Mouse (Mus musculus) limb, embryonic 10.5 days (tissue): ENCODE measurements around the gene Gdpd3. TPM values are rescaled to one million over a fixed set of nuclear protein-coding genes. Genes with fewer than 3 reads are reported as not detected.

Experiments
- DNase-seq: peaks from one replicate; pipeline ENCODE4 v3.0.0-alpha.2; 2017; ENCODE audit warnings: low spot score
- H3K27ac ChIP-seq: fragments of 300-500 bp; sonication (generic); 2 replicates; pipeline ENCODE4 v1.5.1; 2016; ENCODE audit warnings: mild to moderate bottlenecking
- H3K27me3 ChIP-seq: fragments of 300-500 bp; sonication (generic); 2 replicates; pipeline ENCODE4 v1.6.1; 2016; ENCODE audit warnings: low read depth, mild to moderate bottlenecking; ENCODE audit not compliant: poor library complexity, severe bottlenecking
- H3K36me3 ChIP-seq: fragments of 300-500 bp; sonication (generic); 2 replicates; pipeline ENCODE4 v1.6.1; 2016; ENCODE audit warnings: mild to moderate bottlenecking, moderate library complexity
- H3K4me1 ChIP-seq: fragments of 300-500 bp; sonication (generic); 2 replicates; pipeline ENCODE4 v1.6.1; 2016
- H3K4me3 ChIP-seq: fragments of 300-500 bp; sonication (generic); 2 replicates; pipeline ENCODE4 v1.5.1; 2016; ENCODE audit warnings: mild to moderate bottlenecking, moderate library complexity
- H3K9me3 ChIP-seq: fragments of 300-500 bp; sonication (generic); replicated peaks from 2 replicates; pipeline ENCODE4 v1.6.1; 2016; ENCODE audit warnings: mild to moderate bottlenecking
- WGBS: fragments of 180-500 bp; shearing (Covaris S2); methylation state at CpG from one replicate; pipeline ENCODE4 v1.1.7; 2016; 5-methylcytosine and 5-hydroxymethylcytosine counted together
- polyA plus RNA-seq: library from polyadenylated mRNA; unstranded; fragments of >200 nt; fragmentation: Nextera tagmentation; extraction: Ambion mirVana; gene quantifications from 2 replicates; pipeline ENCODE4 v1.2.1, GENCODE M21; 2016

Gene Gdpd3
- polyA plus RNA-seq, 1 experiment from 2014 or later: 1.5 TPM

DNA sequence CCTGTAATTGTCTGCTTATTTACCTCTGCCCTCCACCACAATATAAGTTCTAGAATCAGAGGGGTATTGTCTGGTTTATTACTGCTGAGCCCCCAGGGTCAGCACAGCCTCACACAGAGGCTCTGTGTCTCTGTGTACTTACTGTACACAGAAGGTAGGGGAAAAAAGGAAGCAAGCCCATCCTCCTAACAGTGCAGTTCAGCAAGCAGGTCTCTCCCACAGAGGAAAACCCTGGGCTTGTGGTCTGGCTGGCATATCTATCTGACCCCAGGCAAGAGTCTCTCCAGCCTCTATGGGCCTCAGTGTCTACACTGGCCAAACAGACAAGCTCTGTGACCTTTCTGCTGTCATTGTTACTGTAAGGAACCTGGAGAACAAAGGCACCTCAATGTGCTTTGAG, 37.6 kb downstream of the Gdpd3 start:
- Histone ChIP-seq H3K4me1 (peaks cover 33% of the 10 kb centered on the region), H3K9me3 (no peaks in the 10 kb centered on the region), H3K36me3 (peaks cover 62% of the 10 kb centered on the region), H3K4me3 (no peak overlapping the region), H3K27ac (no peak overlapping the region), H3K27me3 (no peaks in the 10 kb centered on the region)
- DNase-seq: no peak

- Histone ChIP-seq H3K4me3 (no peak overlapping the region), H3K4me1 (peaks cover 29% of the 10 kb centered on the region), H3K27ac (no peak overlapping the region), H3K9me3 (no peaks in the 10 kb centered on the region), H3K27me3 (no peaks in the 10 kb centered on the region), H3K36me3 (peaks cover 53% of the 10 kb centered on the region)
- DNase-seq: no peak
- WGBS: 92% methylated on average over 6 of the region's 6 CpGs
Observed at GRCm38 (mm10) chr7:126806956-126807355, 40.8 kb downstream of the Gdpd3 start.

- H3K4me1 ChIP-seq: peaks cover 29% of the 10 kb centered on the region
- peaks cover 49% of the 10 kb centered on the region for H3K36me3 ChIP-seq
- H3K27ac ChIP-seq: 0 out of 2 replicates have a peak overlapping the region, but pooled peaks have one; percentile 92
- 83% methylated on average over 4 of the region's 4 CpGs for WGBS
- no peaks in the 10 kb centered on the region for H3K27me3 ChIP-seq
- no peak for DNase-seq
- peak overlapping the region; percentile 71 for H3K4me3 ChIP-seq
- no peaks in the 10 kb centered on the region for H3K9me3 ChIP-seq
Observed at GRCm38 (mm10) chr7:126807405-126807804, 41.3 kb downstream of the Gdpd3 start.

DNA sequence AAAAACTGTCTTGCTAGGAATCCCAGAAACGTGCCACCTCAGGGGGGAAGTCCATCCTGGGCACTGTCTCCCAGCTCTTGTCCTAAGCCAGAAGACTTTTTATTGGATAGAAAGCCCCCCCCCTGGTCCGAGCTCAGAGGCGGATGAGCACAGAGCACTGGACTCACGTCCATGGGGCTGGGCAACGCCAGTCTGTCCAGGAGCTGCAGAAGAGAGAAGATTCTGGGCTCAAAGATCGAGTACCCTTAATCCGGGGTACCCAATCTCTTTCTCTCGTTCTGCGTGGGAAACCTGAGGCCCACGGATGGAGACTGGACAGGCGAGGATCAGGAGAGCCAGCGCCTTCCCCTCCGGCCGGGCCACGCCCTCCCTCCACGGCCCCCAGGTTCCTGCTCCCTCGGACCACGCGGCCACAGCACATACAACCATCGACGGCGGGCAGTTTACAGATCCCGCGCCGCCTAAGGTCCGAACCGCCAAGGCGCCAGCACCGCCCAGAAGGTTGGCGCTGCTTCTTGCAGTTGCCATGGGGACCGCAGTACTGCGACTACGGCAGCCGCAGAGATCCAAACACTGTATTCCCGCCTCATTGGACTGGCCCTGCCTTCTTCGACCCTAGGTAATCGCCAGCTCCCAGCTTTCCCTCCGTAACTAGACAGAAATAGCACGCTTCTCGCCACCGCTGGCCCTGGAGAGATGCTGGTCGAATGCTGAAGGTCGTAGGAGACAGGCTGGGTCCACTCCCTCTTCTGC, 42.7 kb downstream of the Gdpd3 start:
- Histone ChIP-seq H3K4me3 (peak overlapping the region; percentile 71), H3K27me3 (no peaks in the 10 kb centered on the region), H3K9me3 (no peaks in the 10 kb centered on the region), H3K27ac (peak overlapping the region; percentile 92), H3K36me3 (peaks cover 35% of the 10 kb centered on the region), H3K4me1 (peaks cover 29% of the 10 kb centered on the region)
- peak; percentile 90 for DNase-seq
- WGBS: 0% methylated on average over 43 of the region's 43 CpGs

DNA sequence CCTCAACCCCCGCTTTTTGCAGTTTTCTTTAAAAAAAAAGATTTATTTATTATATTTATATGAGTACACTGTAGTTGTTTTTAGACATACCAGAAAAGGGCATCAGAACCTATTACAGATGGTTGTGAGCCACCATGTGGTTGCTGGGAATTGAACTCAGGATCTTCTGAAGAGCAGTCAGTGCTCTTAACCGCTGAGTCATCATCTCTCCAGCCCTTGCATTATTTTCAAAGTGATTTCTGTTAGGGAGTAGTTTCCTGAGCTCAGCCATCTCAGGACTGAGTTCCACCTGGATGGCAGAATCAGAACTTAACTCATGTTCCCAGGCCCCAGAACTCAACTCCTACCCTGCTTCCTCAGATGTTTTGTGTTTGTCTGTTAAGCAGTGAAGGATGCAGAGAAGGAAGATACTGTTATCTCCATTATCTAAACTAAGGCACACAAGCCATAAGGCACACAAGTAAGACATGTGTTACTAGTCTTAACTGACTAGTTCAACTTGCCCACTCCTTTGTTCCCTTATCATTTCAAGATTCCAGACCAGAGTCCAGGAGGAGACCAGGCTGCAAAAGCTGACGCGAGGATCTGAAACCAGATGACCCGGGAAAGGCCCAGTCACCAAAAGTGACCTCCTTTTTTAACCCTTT, 43.7 kb downstream of the Gdpd3 start:
- H3K4me3 ChIP-seq: peak overlapping the region; percentile 71; the same call in 1 of the 2 replicates
- no peaks in the 10 kb centered on the region for H3K27me3 ChIP-seq
- no peaks in the 10 kb centered on the region for H3K9me3 ChIP-seq
- DNase-seq: no peak
- peaks cover 29% of the 10 kb centered on the region for H3K4me1 ChIP-seq
- 68% methylated on average over 5 of the region's 5 CpGs for WGBS
- peak overlapping the region; percentile 92 for H3K27ac ChIP-seq
- peaks cover 25% of the 10 kb centered on the region for H3K36me3 ChIP-seq

DNA sequence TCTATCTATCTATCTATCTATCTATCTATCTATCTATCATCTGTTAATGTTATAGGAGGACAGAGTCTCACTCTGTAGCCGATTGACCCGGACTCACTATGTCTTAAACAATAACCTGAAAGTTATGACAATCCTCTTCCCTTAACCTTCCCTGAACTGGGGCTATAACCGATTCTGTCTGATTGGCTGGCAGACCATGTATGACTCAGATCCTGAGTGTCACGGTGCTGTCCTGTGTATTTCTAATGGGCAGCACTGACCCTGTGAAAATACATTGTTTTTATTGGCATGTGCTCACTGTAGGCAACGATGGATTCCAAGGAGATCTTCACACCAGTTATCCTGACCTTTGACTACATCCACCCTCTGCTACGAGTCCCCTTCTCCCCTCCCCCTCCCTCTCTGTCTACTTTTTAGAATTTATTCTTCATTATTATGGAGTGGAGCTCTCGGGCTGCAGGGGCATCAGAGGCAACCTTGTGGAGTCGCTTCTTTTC, 49.6 kb downstream of the Gdpd3 start:
- H3K4me3 ChIP-seq: no peak overlapping the region
- H3K36me3 ChIP-seq: no peaks in the 10 kb centered on the region
- DNase-seq: no peak
- WGBS: 77% methylated on average over 8 of the region's 8 CpGs
- H3K4me1 ChIP-seq: no peaks in the 10 kb centered on the region
- H3K9me3 ChIP-seq: no peaks in the 10 kb centered on the region
- no peak overlapping the region for H3K27ac ChIP-seq
- H3K27me3 ChIP-seq: no peaks in the 10 kb centered on the region

GRCm38 (mm10) chr7:126816494-126816893, 50.4 kb downstream of the Gdpd3 start:
- Histone ChIP-seq H3K27ac (no peak overlapping the region), H3K36me3 (no peaks in the 10 kb centered on the region), H3K27me3 (no peaks in the 10 kb centered on the region), H3K9me3 (no peaks in the 10 kb centered on the region), H3K4me3 (no peak overlapping the region), H3K4me1 (no peaks in the 10 kb centered on the region)
- DNase-seq: no peak
- WGBS: 90% methylated on average over 8 of the region's 8 CpGs

GRCm38 (mm10) chr7:126817595-126817994, 51.5 kb downstream of the Gdpd3 start:
- Histone ChIP-seq H3K27ac (no peak overlapping the region), H3K4me3 (no peak overlapping the region), H3K36me3 (no peaks in the 10 kb centered on the region), H3K27me3 (peaks cover 8% of the 10 kb centered on the region), H3K4me1 (peaks cover under 1% of the 10 kb centered on the region), H3K9me3 (no peaks in the 10 kb centered on the region)
- DNase-seq: no peak
- WGBS: 93% methylated on average over 7 of the region's 7 CpGs

GRCm38 (mm10) chr7:126818818-126819217, 52.7 kb downstream of the Gdpd3 start:
- DNase-seq: no peak
- H3K4me3 ChIP-seq: no peak overlapping the region
- H3K9me3 ChIP-seq: no peaks in the 10 kb centered on the region
- H3K36me3 ChIP-seq: no peaks in the 10 kb centered on the region
- 42% methylated on average over 1 of the region's 1 CpGs for WGBS
- peaks cover 21% of the 10 kb centered on the region for H3K27me3 ChIP-seq
- peaks cover 13% of the 10 kb centered on the region for H3K4me1 ChIP-seq
- H3K27ac ChIP-seq: no peak overlapping the region

DNA sequence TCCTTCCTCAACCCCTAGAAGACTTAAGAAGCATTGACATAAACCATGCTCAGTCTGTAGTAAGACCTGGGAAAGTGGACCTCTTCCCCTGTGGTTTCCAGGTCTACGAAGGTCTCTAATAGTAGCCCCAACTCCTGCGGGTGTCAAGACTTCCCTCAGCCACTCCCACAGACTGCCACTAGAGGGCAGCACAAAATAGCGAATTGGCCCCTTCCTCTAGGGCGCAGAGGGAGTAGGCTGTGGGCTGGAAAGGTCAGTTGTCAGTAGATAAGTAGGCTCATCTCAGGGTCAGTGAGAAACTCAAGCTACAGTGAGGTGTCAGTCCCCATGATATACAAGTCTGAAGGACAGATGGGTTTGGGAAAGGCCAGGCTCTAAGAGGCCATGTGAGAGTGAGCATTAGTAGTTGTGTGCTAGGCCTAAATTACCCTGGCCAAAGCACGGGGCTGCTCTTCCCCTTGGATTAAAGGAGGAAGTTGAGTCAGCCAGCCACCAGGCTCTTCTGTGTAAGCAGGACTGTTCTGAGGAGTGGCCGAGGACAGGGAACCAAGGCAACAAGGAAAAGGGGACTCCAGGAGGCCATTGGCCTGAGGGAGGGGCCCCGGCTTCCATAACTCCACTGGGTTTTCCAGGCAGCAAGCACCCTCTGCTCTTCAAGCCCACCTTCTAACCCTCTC, 55.8 kb downstream of the Gdpd3 start:
- H3K9me3 ChIP-seq: no peaks in the 10 kb centered on the region
- no peak overlapping the region for H3K4me3 ChIP-seq
- H3K27me3 ChIP-seq: peaks cover 38% of the 10 kb centered on the region
- H3K27ac ChIP-seq: no peak overlapping the region
- no peaks in the 10 kb centered on the region for H3K36me3 ChIP-seq
- 23% methylated on average over 7 of the region's 7 CpGs for WGBS
- peaks cover 16% of the 10 kb centered on the region for H3K4me1 ChIP-seq
- DNase-seq: peak; percentile 88

DNA sequence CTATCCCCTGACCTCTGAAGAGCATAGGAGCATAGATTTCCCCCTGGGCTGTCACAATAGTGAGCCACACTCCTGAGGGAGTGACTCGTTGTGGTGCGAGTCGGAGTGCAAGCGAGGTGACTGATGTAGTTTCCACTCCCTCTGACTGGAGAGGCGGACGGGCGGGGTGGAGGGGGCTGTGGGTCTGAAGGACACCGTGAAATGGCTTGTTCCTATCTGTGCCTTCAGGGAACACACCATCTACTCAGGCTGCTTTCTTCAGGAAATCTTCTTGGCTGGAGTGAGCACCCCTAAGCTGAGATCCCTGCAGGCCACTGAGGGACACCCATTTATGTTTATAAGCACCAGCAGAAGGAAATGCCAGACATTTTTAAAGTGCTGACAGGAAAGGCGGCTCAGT, 56.6 kb downstream of the Gdpd3 start:
- no peak overlapping the region for H3K27ac ChIP-seq
- WGBS: 7% methylated on average over 9 of the region's 9 CpGs
- H3K27me3 ChIP-seq: peaks cover 38% of the 10 kb centered on the region
- H3K4me1 ChIP-seq: peaks cover 16% of the 10 kb centered on the region
- no peaks in the 10 kb centered on the region for H3K9me3 ChIP-seq
- no peak for DNase-seq
- H3K4me3 ChIP-seq: peak overlapping the region; percentile 42; the same call in 1 of the 2 replicates
- H3K36me3 ChIP-seq: no peaks in the 10 kb centered on the region

- no peak overlapping the region for H3K27ac ChIP-seq
- 0% methylated on average over 12 of the region's 19 CpGs for WGBS
- peak overlapping the region; percentile 42 for H3K4me3 ChIP-seq
- peaks cover 16% of the 10 kb centered on the region for H3K4me1 ChIP-seq
- DNase-seq: no peak
- H3K9me3 ChIP-seq: no peaks in the 10 kb centered on the region
- H3K27me3 ChIP-seq: peaks cover 38% of the 10 kb centered on the region
- no peaks in the 10 kb centered on the region for H3K36me3 ChIP-seq
Observed at GRCm38 (mm10) chr7:126823202-126823711, 57.1 kb downstream of the Gdpd3 start.

GRCm38 (mm10) chr7:126823940-126824339, 57.8 kb downstream of the Gdpd3 start:
- 10% methylated on average over 10 of the region's 10 CpGs for WGBS
- Histone ChIP-seq H3K4me3 (no peak overlapping the region; the same call in 1 of the 2 replicates), H3K9me3 (no peaks in the 10 kb centered on the region), H3K4me1 (peaks cover 16% of the 10 kb centered on the region), H3K27me3 (peaks cover 38% of the 10 kb centered on the region), H3K27ac (no peak overlapping the region), H3K36me3 (no peaks in the 10 kb centered on the region)
- DNase-seq: no peak
